Mouse (Mus musculus) forebrain, embryonic 12.5 days (tissue): ENCODE measurements around the gene Polr1c. TPM values are rescaled to one million over a fixed set of nuclear protein-coding genes. Genes with fewer than 3 reads are reported as not detected.

ENCODE experiments used
- microRNA counts: library from miRNA; unstranded; fragments of <30 nt; microRNA quantifications from one replicate; lab custom pipeline; 2017
- microRNA-seq: library from miRNA; unstranded; fragments of <30 nt; microRNA quantifications from one replicate; pipeline ENCODE4, GENCODE M21; 2017
- polyA plus RNA-seq: library from polyadenylated mRNA; unstranded; fragments of >200 nt; fragmentation: Nextera tagmentation; extraction: Ambion mirVana; gene quantifications from 2 replicates; pipeline ENCODE4 v1.2.1, GENCODE M21; 2016

Gene Polr1c
- polyA plus RNA-seq, 1 experiment from 2014 or later = 102 TPM

MicroRNAs within 50 kb of the gene (microRNA counts, 519-probe panel; counts per million panel counts)
- microRNA mmu-miR-693-3p (lab: Ali Mortazavi, UCI) (not detected), microRNA mmu-miR-693-5p (lab: Ali Mortazavi, UCI) (not detected)

Small RNA genes lying within 50 kb of the gene (microRNA-seq; reads per million reads assigned to microRNA genes)
- gene Mir693 = not detected

Other genes with a start within 250 kb of the Polr1c start
- gene Vegfa, start 215.7 kb downstream of the Polr1c start, polyA plus RNA-seq = 4.1 TPM in 2 replicates
- 117 and 121 TPM in 2 replicates for gene Mrps18a, start 137.1 kb downstream of the Polr1c start, polyA plus RNA-seq
- 14.9 and 15.9 TPM in 2 replicates for gene Rsph9, start 103.8 kb downstream of the Polr1c start, polyA plus RNA-seq
- 30.6 and 31.0 TPM in 2 replicates for gene Mad2l1bp, start 94.5 kb downstream of the Polr1c start, polyA plus RNA-seq
- gene Gtpbp2, start 87.0 kb downstream of the Polr1c start, polyA plus RNA-seq = 37.0 and 43.6 TPM in 2 replicates
- 11.2 and 12.3 TPM in 2 replicates for gene Polh, start 45.4 kb downstream of the Polr1c start, polyA plus RNA-seq
- 66.6 and 72.2 TPM in 2 replicates for gene Xpo5, start 45.3 kb downstream of the Polr1c start, polyA plus RNA-seq
- 58.9 and 61.6 TPM in 2 replicates for gene Yipf3, start within 50 bp of the Polr1c start, polyA plus RNA-seq
- gene Lrrc73, start 5.5 kb upstream of the Polr1c start, polyA plus RNA-seq = 3.0 and 3.2 TPM in 2 replicates
- 56.0 and 58.4 TPM in 2 replicates for gene Tjap1, start 35.0 kb upstream of the Polr1c start, polyA plus RNA-seq
- 1.5 and 2.0 TPM in 2 replicates for gene Dlk2, start 49.4 kb upstream of the Polr1c start, polyA plus RNA-seq
- 7.6 and 8.7 TPM in 2 replicates for gene Abcc10, start 80.3 kb upstream of the Polr1c start, polyA plus RNA-seq
- 15.7 and 17.2 TPM in 2 replicates for gene Zfp318, start 135.7 kb upstream of the Polr1c start, polyA plus RNA-seq
- gene Crip3, start 180.9 kb upstream of the Polr1c start, polyA plus RNA-seq = 0.79 and 0.91 TPM in 2 replicates
- 0.14 TPM in 1 of 2 replicates, not detected in the other for gene Slc22a7, start 190.4 kb upstream of the Polr1c start, polyA plus RNA-seq
- gene Ttbk1, start 239.6 kb upstream of the Polr1c start, polyA plus RNA-seq = 4.0 and 5.0 TPM in 2 replicates
- gene Dnph1, start 248.7 kb upstream of the Polr1c start, polyA plus RNA-seq = 68.3 and 71.7 TPM in 2 replicates